In genomic region chr1:90840250-90840649, GRCm38 (mm10) we compare ENCODE assay signal across 9 mouse cellular contexts. TPM values are rescaled to one million over a fixed set of nuclear protein-coding genes. Genes with fewer than 3 reads are reported as not detected.
DNase-seq lines count a peak whose midpoint lies in the region; ATAC-seq and TF ChIP-seq lines count a peak whose summit lies in the region.
"Had no signal": no experiment of that assay in that cellular context is flagged by ENCODE, and none has a peak within 500 bp of the region (broad histone marks: within the 10 kb centered on the region; RNA-seq: fewer than 3 reads in every experiment).

No protein-coding gene starts in this region.

- WGBS in midbrain, embryonic 10.5 days: 21% methylated on average over 4 of the region's 4 CpGs
- WGBS in midbrain, embryonic 11.5 days: 20% methylated on average over 4 of the region's 4 CpGs
- whole genome bisulfite sequencing in heart, embryonic 13.5 days: 5% methylated on average over 4 of the region's 4 CpGs

- TF ChIP-seq CTCF in testis, adult 2 months (IDR thresholded peaks at IDR 0.05; ENCODE audit: control insufficient read depth, insufficient read depth, insufficient replicate concordance, low read depth, low read length): 0 out of 2 replicates have a peak, but pooled peaks have one; percentile 6

- no peaks in the 10 kb centered on the region for H3K4me1 ChIP-seq in midbrain, embryonic 10.5 days
- H3K4me1 ChIP-seq in midbrain, embryonic 11.5 days (ENCODE audit: control insufficient read depth, insufficient read depth, low read length): no peaks in the 10 kb centered on the region
- H3K4me1 ChIP-seq in heart, embryonic 13.5 days: peaks cover 51% of the 10 kb centered on the region
- H3K4me1 ChIP-seq in testis, adult 2 months (ENCODE audit: control insufficient read depth, insufficient read depth, low read length): no peaks in the 10 kb centered on the region
- H3K4me1 ChIP-seq: neural tube, embryonic 13.5 days had no signal

- DNase-seq in midbrain, embryonic 10.5 days (ENCODE audit: low spot score): peak; percentile 24
- DNase-seq in midbrain, embryonic 11.5 days (ENCODE audit: low spot score, missing footprints): no peak
- peak; percentile 37 to 51 for DNase-seq in cerebellum, postnatal 25 days
- peak; percentile 26 to 52 for DNase-seq in layer of hippocampus, adult 8-10 months (ENCODE audit: low spot score in 2 of 2)
- peak; percentile 64 for DNase-seq in lung, postnatal 14 days
- no peak for DNase-seq in B cell, adult 2 months

- H3K27ac ChIP-seq in midbrain, embryonic 10.5 days (replicated peaks): no peak overlapping the region
- H3K27ac ChIP-seq in midbrain, embryonic 11.5 days (ENCODE audit: low read depth, low read length): no peak overlapping the region
- H3K27ac ChIP-seq in heart, embryonic 13.5 days (replicated peaks): no peak overlapping the region
- no peak overlapping the region for H3K27ac ChIP-seq in testis, adult 2 months (ENCODE audit: control insufficient read depth, insufficient read depth, low read depth, low read length)
- H3K27ac ChIP-seq: neural tube, embryonic 13.5 days had no signal

- no peak for TF ChIP-seq POLR2A in testis, adult 2 months (IDR thresholded peaks at IDR 0.05; ENCODE audit: control insufficient read depth, low read depth, low read length)

- no peaks in the 10 kb centered on the region for H3K27me3 ChIP-seq in midbrain, embryonic 10.5 days (ENCODE audit: low read depth, poor library complexity, severe bottlenecking)
- H3K27me3 ChIP-seq in midbrain, embryonic 11.5 days (ENCODE audit: control insufficient read depth, insufficient read depth, low read length): no peaks in the 10 kb centered on the region
- 0 out of 2 replicates have a peak, but pooled peaks cover 6% of the 10 kb centered on the region for H3K27me3 ChIP-seq in heart, embryonic 13.5 days (replicated peaks)
- H3K27me3 ChIP-seq in testis, adult 2 months (ENCODE audit: control insufficient read depth, insufficient read depth, low read length): no peaks in the 10 kb centered on the region
- H3K27me3 ChIP-seq: neural tube, embryonic 13.5 days had no signal

- H3K9me3 ChIP-seq in midbrain, embryonic 10.5 days (replicated peaks): no peaks in the 10 kb centered on the region
- H3K9me3 ChIP-seq in midbrain, embryonic 11.5 days (ENCODE audit: control insufficient read depth, low read length): no peaks in the 10 kb centered on the region
- H3K9me3 ChIP-seq in heart, embryonic 13.5 days: no peaks in the 10 kb centered on the region
- H3K9me3 ChIP-seq: neural tube, embryonic 13.5 days had no signal

- ATAC-seq in midbrain, embryonic 11.5 days (ENCODE audit: low FRiP score): no peak
- ATAC-seq in heart, embryonic 13.5 days (ENCODE audit: extremely low read depth, insufficient number of reproducible peaks, low FRiP score, low TSS enrichment): no peak

- H3K4me2 ChIP-seq in midbrain, embryonic 11.5 days: no peak overlapping the region
- H3K4me2 ChIP-seq in heart, embryonic 13.5 days: peak overlapping the region; percentile 41
- H3K4me2 ChIP-seq: neural tube, embryonic 13.5 days had no signal

- H3K9ac ChIP-seq in midbrain, embryonic 11.5 days (ENCODE audit: low read length): no peak overlapping the region
- no peak overlapping the region; the same call in 1 of the 2 replicates for H3K9ac ChIP-seq in heart, embryonic 13.5 days
- H3K9ac ChIP-seq: neural tube, embryonic 13.5 days had no signal

- no peaks in the 10 kb centered on the region for H3K36me3 ChIP-seq in midbrain, embryonic 10.5 days
- no peaks in the 10 kb centered on the region for H3K36me3 ChIP-seq in midbrain, embryonic 11.5 days (ENCODE audit: control insufficient read depth, insufficient read depth, low read length)
- no peaks in the 10 kb centered on the region for H3K36me3 ChIP-seq in heart, embryonic 13.5 days
- H3K36me3 ChIP-seq in testis, adult 2 months (ENCODE audit: control insufficient read depth, insufficient read depth, low read length): no peaks in the 10 kb centered on the region
- H3K36me3 ChIP-seq: neural tube, embryonic 13.5 days had no signal

- H3K4me3 ChIP-seq in midbrain, embryonic 10.5 days: no peak overlapping the region
- no peak overlapping the region for H3K4me3 ChIP-seq in midbrain, embryonic 11.5 days (ENCODE audit: low read depth, low read length)
- H3K4me3 ChIP-seq in heart, embryonic 13.5 days: no peak overlapping the region
- H3K4me3 ChIP-seq in testis, adult 2 months (ENCODE audit: control insufficient read depth, low read depth, low read length): no peak overlapping the region
- H3K4me3 ChIP-seq: neural tube, embryonic 13.5 days had no signal

RNA-seq across cellular contexts. Expression of gene Col6a3, which starts 3.5 kb away (rescaled TPM):
- 3.0 and 5.4 TPM in 2 replicates for polyA plus RNA-seq in midbrain, embryonic 10.5 days (2016; fragmentation: Nextera tagmentation; extraction: Ambion mirVana)
- 6.5 and 6.7 TPM in 2 replicates for polyA plus RNA-seq in midbrain, embryonic 11.5 days (2014; fragmentation: Nextera tagmentation; extraction: Ambion mirVana)
- polyA plus RNA-seq in heart, embryonic 13.5 days (2015; fragmentation: Nextera tagmentation; extraction: Ambion mirVana): 12.4 and 13.0 TPM in 2 replicates
- 1 to 10 TPM; 3.1 to 5.4 (median 4.3) TPM for total RNA-seq in layer of hippocampus, adult 8-10 months (2022)
- 5.3 and 5.8 TPM in 2 replicates for polyA plus RNA-seq in testis, adult 2 months (2012; rRNA removed)

Comparison
In these comparisons a context has a peak if more than half of its experiments do, and no peak if none do; other contexts are left out.
1. DNase-seq: peak in midbrain, embryonic 10.5 days (single experiment), cerebellum, postnatal 25 days (2 of 2), layer of hippocampus, adult 8-10 months (2 of 2) and lung, postnatal 14 days (single experiment); none in midbrain, embryonic 11.5 days (single experiment) and B cell, adult 2 months (0 of 2).